Mouse (Mus musculus): ENCODE measurements at regions not wholly inside any gene's neighbourhood (a gene's known extent, or its start where the extent isn't known, plus 50 kb on each side); places are given as distances from the start of the nearest gene placed in this dataset.

- DNase-seq (ENCODE audit: low read depth in 1 of 2, low spot score in 2 of 2): no peak
These were observed 115.3 kb downstream of the Rgs21 start for GRCm38 (mm10) chr1:144452141-144452540.

GRCm38 (mm10) chr1:144451731-144452130 lies 115.7 kb downstream of the Rgs21 start:
- DNase-seq (ENCODE audit: low read depth in 1 of 2, low spot score in 2 of 2): no peak

- DNase-seq (ENCODE audit: low read depth in 1 of 2, low spot score in 2 of 2): no peak
These were observed 130.8 kb downstream of the Rgs21 start for GRCm38 (mm10) chr1:144436617-144437016.

- no peak for DNase-seq (ENCODE audit: low read depth in 1 of 2, low spot score in 2 of 2)
These were observed 134.7 kb downstream of the Rgs21 start for GRCm38 (mm10) chr1:144432816-144433215.

GRCm38 (mm10) chr1:144431535-144432276 lies 135.8 kb downstream of the Rgs21 start:
- DNase-seq (ENCODE audit: low read depth in 1 of 2, low spot score in 2 of 2): no peak

- DNase-seq (ENCODE audit: low read depth in 1 of 2, low spot score in 2 of 2): no peak
These were observed 146.1 kb downstream of the Rgs21 start for GRCm38 (mm10) chr1:144421374-144421773.

GRCm38 (mm10) chr1:144406387-144407383 lies 157.6 kb upstream of the Rgs1 start:
- peak; percentile 4 to 28 for DNase-seq (ENCODE audit: low read depth in 1 of 2, low spot score in 2 of 2)

GRCm38 (mm10) chr1:144405724-144406123 lies 156.7 kb upstream of the Rgs1 start:
- no peak for DNase-seq (ENCODE audit: low read depth in 1 of 2, low spot score in 2 of 2)

GRCm38 (mm10) chr1:144405031-144405430 lies 156.0 kb upstream of the Rgs1 start:
- no peak for DNase-seq (ENCODE audit: low read depth in 1 of 2, low spot score in 2 of 2)

- DNase-seq (ENCODE audit: low read depth in 1 of 2, low spot score in 2 of 2): no peak
These were observed 131.1 kb upstream of the Rgs1 start for GRCm38 (mm10) chr1:144379991-144380594.

- no peak for DNase-seq (ENCODE audit: low read depth in 1 of 2, low spot score in 2 of 2)
These were observed 125.1 kb upstream of the Rgs1 start for GRCm38 (mm10) chr1:144374121-144374520.

GRCm38 (mm10) chr1:144367492-144367891 lies 118.5 kb upstream of the Rgs1 start:
- DNase-seq (ENCODE audit: low read depth in 1 of 2, low spot score in 2 of 2): no peak

GRCm38 (mm10) chr1:144355560-144356310 lies 106.7 kb upstream of the Rgs1 start:
- DNase-seq (ENCODE audit: low read depth in 1 of 2, low spot score in 2 of 2): no peak

- no peak for DNase-seq (ENCODE audit: low read depth in 1 of 2, low spot score in 2 of 2)
These were observed 106.0 kb upstream of the Rgs1 start for GRCm38 (mm10) chr1:144355041-144355440.

- no peak for DNase-seq (ENCODE audit: low read depth in 1 of 2, low spot score in 2 of 2)
These were observed 104.3 kb upstream of the Rgs1 start for GRCm38 (mm10) chr1:144353320-144353719.

- DNase-seq (ENCODE audit: low read depth in 1 of 2, low spot score in 2 of 2): no peak
These were observed 94.8 kb upstream of the Rgs1 start for GRCm38 (mm10) chr1:144343820-144344219.

GRCm38 (mm10) chr1:144343299-144343698 lies 94.3 kb upstream of the Rgs1 start:
- no peak for DNase-seq (ENCODE audit: low read depth in 1 of 2, low spot score in 2 of 2)

GRCm38 (mm10) chr1:144337572-144337971 lies 88.5 kb upstream of the Rgs1 start:
- no peak for DNase-seq (ENCODE audit: low read depth in 1 of 2, low spot score in 2 of 2)

GRCm38 (mm10) chr1:144330365-144331050 lies 81.5 kb upstream of the Rgs1 start:
- peak in 1 of 2 experiments; percentile 19 for DNase-seq (ENCODE audit: low read depth in 1 of 2, low spot score in 2 of 2)

- peak in 1 of 2 experiments; percentile 42 for DNase-seq (ENCODE audit: low read depth in 1 of 2, low spot score in 2 of 2)
These were observed 70.4 kb upstream of the Rgs1 start for GRCm38 (mm10) chr1:144319406-144319805.
